Mouse (Mus musculus) lung, postnatal 0 days (tissue): ENCODE data around the gene Tctex1d4.

ENCODE experiments used
- CTCF ChIP-seq: IDR thresholded peaks from 2 replicates; pipeline ENCODE4 v1.5.1; 2016; ENCODE audit warnings: antibody characterized with exemption, mild to moderate bottlenecking
- EP300 ChIP-seq: IDR thresholded peaks from 2 replicates; pipeline ENCODE4 v1.6.1; 2016; ENCODE audit warnings: antibody characterized with exemption, mild to moderate bottlenecking, control low read depth

- TF ChIP-seq CTCF (no peak), EP300 (no peak)
These were observed 27.9 kb upstream of the Tctex1d4 start for GRCm38 (mm10) chr4:117098764-117099036.
